Mouse (Mus musculus): ENCODE measurements around the gene Ebf1. TPM values are rescaled to one million over a fixed set of nuclear protein-coding genes. Genes with fewer than 3 reads are reported as not detected.

Ebf1 gene
- polyA plus RNA-seq, 1 experiment from 2014 or later = 0.41 TPM

DNA sequence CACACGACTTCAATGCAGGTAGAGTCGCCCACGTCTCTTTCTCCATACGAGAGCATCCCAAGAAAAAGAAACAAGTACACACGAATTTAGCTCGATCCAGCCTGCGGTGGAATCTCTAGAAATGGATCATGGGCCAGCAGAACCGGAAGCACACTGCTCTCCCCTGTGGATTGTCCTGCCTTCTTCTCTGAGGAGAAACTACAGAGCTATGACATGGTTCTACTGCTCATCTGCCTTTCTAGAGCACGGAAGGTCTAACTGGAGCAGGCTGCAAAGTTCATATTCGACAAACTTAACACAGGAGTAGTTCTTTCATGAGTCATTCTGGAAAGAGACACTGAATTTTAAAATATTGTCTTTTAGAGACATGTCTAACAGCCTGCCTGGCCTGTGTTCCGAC lies 8.5 kb upstream of the Ebf1 start:
- no peak overlapping the region for H3K4me3 ChIP-seq
- no peaks in the 10 kb centered on the region for H3K36me3 ChIP-seq

DNA sequence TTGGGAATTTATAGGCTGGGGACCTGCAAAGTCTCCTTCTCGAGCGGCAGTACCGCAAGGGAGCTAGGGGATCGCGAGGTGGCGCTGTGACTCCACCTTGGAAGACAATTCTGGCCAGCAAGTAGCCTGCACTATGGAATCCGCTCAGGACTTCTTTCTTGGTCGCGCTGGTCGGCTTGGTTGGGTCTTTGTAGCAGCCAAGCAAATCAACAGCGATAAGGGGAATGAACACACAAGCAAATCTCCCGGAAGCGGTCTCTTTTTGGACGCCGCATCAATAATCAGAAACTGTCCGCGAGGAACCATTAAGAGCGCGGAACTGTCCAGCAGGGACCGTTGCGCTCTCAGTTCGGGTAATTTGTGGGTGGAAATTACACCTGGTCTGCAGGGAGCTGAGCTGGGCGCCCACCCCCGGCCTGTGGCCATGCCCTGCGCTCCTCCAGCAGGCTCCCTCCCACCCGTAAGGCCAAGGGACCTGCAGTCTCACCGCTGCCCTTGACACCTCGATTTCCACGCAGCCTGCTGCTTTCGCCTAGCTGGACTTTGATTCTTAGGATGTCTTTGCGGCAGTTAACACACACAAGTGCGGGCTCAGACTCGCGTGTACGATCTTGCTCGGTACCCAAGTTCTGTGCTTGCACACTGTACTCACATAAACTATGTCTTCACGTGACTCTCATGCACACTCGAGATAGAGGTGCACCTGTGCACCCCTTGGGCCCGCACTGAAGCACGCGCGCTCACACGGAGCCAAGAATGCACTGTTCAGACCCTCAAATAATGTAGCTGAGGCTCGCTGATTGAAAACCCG lies 5.9 kb upstream of the Ebf1 start:
- no peak for ATAC-seq
- under 1% methylated on average over 45 of the region's 45 CpGs for WGBS (ENCODE audit: insufficient replicate concordance)
- Histone ChIP-seq H3K27ac (no peak overlapping the region), H3K4me3 (peak overlapping the region; percentile 35), H3K36me3 (no peaks in the 10 kb centered on the region), H3K9me3 (replicated peaks) (no peaks in the 10 kb centered on the region), H3K27me3 (replicated peaks) (peaks cover 71% of the 10 kb centered on the region), H3K4me2 (peak overlapping the region; percentile 62), H3K9ac (no peak overlapping the region), H3K4me1 (peaks cover 10% of the 10 kb centered on the region)

More for the DNA sequence above, 8.5 kb upstream of the Ebf1 start:
- peaks cover 46% of the 10 kb centered on the region for H3K27me3 ChIP-seq (replicated peaks)
- H3K9ac ChIP-seq = no peak overlapping the region
- no peak for ATAC-seq
- H3K4me2 ChIP-seq = no peak overlapping the region
- no peaks in the 10 kb centered on the region for H3K9me3 ChIP-seq (replicated peaks)
- WGBS (ENCODE audit: insufficient replicate concordance) = 65% methylated on average over 11 of the region's 11 CpGs
- no peak overlapping the region for H3K27ac ChIP-seq
- H3K4me1 ChIP-seq = peaks cover 10% of the 10 kb centered on the region; the same call in 1 of the 2 replicates

DNA sequence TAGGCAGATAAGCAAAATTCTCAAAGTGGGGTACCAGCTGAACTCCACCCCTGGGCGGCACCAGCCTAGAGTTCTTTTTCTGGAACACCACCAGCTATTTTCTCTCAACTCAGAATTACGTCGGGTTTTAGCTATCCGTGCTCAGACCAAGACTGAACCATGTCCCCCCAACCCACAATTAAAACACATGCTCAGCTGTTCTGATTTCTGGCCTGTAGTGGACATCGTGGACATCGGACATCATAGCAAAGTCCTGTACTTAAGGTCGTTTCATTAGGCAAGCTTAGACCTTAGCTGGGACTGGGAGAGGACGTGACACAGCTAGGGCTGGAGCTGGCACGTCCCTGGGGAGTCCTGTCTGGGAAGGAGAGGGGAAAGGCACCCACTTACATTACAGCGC lies 5.0 kb upstream of the Ebf1 start:
- Histone ChIP-seq H3K4me1 (peaks cover 20% of the 10 kb centered on the region), H3K4me3 (no peak overlapping the region), H3K27me3 (replicated peaks) (peaks cover 81% of the 10 kb centered on the region), H3K36me3 (no peaks in the 10 kb centered on the region), H3K4me2 (no peak overlapping the region), H3K9me3 (replicated peaks) (no peaks in the 10 kb centered on the region), H3K9ac (no peak overlapping the region), H3K27ac (no peak overlapping the region)
- ATAC-seq = no peak
- WGBS (ENCODE audit: insufficient replicate concordance) = 3% methylated on average over 10 of the region's 10 CpGs

DNA sequence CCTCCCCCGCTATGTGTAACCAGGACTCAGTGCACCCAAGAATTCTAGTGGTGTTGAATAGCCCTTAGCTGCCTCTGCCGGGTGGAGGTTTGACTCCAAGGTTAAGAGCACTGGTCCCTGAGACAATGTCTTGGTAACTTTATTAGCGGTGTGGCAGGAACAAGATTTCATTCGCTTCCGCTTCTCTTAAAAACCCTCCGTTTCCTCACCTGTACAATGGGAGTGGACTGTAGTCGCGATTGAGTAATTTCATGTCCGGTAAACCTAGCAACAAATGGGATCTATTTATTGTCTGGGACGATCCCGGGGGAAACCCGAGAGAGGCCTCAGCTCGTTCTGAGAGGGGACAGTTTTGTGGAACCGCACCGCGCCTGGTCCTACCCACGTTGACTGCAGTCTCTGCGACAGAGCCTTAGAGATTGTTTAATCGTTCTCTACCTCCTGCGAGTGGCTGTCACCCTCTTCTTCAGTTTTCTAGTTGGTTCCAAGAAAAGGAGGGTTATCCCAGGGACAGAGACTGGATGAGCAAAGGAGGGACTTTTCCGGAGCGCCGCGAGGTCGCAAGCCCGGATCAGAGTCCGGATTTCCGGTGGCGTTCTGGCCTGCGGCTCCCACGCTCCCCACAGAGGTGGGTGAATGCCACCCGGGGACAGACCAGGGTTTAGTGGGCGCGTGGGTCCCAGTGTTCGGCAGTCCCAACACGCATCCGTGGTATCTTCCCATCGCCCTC lies 4.3 kb upstream of the Ebf1 start:
- Histone ChIP-seq H3K9ac (no peak overlapping the region), H3K27ac (no peak overlapping the region), H3K4me1 (peaks cover 23% of the 10 kb centered on the region), H3K27me3 (replicated peaks) (peaks cover 85% of the 10 kb centered on the region), H3K4me2 (peak overlapping the region; percentile 54), H3K9me3 (replicated peaks) (no peaks in the 10 kb centered on the region), H3K36me3 (no peaks in the 10 kb centered on the region), H3K4me3 (peak overlapping the region; percentile 10)
- no peak for ATAC-seq
- 2% methylated on average over 38 of the region's 38 CpGs for WGBS (ENCODE audit: insufficient replicate concordance)

DNA sequence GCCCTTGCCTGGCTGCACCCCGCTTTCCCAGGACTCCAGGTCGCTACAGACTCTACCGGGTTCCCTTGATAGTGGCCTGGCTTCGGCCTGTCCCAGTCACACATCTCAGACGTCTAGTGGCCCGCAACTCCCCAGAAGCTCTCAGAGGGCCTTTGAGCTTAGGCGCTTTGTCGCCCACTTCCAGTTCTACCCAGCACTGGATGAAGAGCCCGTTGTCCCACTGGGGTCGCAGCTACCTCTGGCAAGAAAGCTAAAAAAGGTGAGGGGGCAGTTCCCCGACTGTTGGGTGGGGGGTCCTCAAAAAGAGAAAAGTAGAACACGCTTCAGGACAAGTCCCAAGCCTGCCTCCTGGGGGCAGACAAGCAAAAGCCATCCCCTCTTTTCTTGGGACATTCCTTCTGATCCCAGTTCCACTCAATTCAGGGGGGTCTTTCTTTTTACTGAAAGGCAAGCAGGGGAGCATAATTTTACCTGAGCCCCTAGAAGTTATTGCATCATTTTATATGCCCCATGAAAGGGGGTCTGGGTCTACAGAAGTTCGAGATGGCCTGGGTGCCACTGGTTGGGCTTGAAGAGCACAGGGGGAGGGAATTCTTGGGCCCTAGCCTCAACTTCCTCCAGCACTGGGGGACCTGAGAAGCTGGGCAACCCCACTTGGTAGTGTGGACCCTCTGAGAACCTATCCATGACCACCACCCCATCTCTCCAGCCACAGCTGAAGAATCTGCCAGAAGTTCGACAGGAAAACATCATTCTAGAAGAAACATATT lies 3.5 kb upstream of the Ebf1 start:
- no peaks in the 10 kb centered on the region for H3K36me3 ChIP-seq

DNA sequence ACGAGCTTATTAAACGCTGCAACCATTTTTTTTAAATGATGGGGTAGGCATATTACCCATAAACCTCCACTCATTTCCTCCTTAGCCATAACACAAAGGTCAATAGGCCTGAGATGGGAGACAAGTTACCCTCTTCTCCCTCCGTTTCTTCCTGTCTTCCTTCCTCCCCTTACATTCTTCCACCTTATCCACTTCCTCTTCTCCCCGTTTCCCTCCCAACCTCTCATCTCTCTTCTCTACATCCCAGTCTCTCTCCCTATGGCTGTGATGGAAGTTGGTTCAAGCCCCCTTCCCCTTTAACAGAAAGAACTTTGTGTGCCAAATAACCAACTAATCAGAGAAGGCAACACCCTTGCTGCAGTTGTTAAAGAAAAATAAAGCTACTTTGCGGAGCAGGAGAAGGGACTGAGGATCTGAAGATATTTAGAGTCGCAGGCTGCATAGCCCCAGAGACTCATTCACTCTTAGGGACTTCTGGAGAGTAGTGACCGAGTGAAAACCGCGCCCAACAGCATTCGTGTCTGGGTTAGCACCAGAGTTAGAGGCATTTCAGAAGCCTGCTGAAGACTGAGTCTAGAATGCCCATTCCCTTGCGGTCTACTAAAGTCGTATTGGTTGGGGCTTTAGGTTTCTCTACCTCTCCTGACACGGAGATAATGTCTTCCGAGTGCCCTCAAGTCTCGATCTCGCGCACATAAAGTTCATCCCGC lies 884 bp upstream of the Ebf1 start:
- no peak overlapping the region for H3K27ac ChIP-seq
- H3K9ac ChIP-seq = no peak overlapping the region

More for the DNA sequence above, 3.5 kb upstream of the Ebf1 start:
- no peaks in the 10 kb centered on the region for H3K9me3 ChIP-seq (replicated peaks)
- H3K27ac ChIP-seq = no peak overlapping the region
- H3K4me1 ChIP-seq = peaks cover 23% of the 10 kb centered on the region
- H3K4me2 ChIP-seq = peak overlapping the region; percentile 54
- ATAC-seq = no peak
- peaks cover 92% of the 10 kb centered on the region for H3K27me3 ChIP-seq (replicated peaks)
- peak overlapping the region; percentile 10 for H3K4me3 ChIP-seq
- 7% methylated on average over 14 of the region's 14 CpGs for WGBS (ENCODE audit: insufficient replicate concordance)
- no peak overlapping the region for H3K9ac ChIP-seq

DNA sequence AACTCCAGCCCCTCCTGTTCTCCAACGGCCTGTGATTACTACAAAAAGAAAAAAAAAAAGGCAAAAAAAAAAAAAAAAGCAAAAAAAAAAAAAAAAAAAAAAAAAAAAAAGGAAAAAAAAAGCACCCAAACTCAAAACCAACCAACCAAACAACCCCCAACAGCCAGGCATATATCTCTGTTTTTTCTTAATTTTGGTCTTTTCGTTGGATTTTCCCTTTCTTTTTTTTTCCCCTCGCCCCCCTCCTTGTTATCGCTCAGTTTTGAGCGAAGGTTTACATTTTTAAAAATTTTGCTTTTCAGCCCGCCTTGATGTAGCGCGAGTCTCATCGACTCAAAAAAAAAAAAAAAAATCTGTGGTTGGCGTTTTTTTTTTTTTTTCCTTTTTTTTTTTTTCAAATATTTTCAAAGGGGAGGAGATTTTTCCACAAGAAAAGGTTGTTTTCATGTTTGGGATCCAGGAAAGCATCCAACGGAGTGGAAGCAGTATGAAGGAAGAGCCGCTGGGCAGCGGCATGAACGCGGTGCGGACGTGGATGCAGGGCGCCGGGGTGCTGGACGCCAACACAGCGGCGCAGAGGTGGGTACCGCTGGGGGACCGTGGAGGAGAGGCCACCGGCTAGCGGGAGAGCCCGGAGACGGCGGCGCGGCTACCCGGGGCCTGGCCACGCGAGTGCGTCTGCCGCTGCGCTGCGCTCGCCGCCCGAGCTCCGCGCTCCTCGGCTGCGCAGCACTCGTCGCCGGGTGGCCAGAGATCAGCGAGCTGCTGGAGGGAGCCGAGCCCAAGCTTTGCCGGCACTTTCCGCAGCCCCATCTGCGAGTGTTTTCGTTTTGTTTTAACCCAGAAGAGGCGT lies 843 bp downstream of the Ebf1 start:
- Histone ChIP-seq H3K9ac (no peak overlapping the region), H3K4me2 (peak overlapping the region; percentile 65), H3K4me3 (peak overlapping the region; percentile 43), H3K27me3 (replicated peaks) (peaks cover 95% of the 10 kb centered on the region), H3K36me3 (no peaks in the 10 kb centered on the region), H3K27ac (no peak overlapping the region), H3K9me3 (replicated peaks) (no peaks in the 10 kb centered on the region), H3K4me1 (peaks cover 16% of the 10 kb centered on the region)
- 1% methylated on average over 54 of the region's 55 CpGs for WGBS (ENCODE audit: insufficient replicate concordance)
- no peak for ATAC-seq

More for the DNA sequence above, 884 bp upstream of the Ebf1 start:
- no peaks in the 10 kb centered on the region for H3K36me3 ChIP-seq
- peaks cover 20% of the 10 kb centered on the region for H3K4me1 ChIP-seq
- WGBS (ENCODE audit: insufficient replicate concordance) = 6% methylated on average over 18 of the region's 18 CpGs
- H3K27me3 ChIP-seq (replicated peaks) = peaks cover 99% of the 10 kb centered on the region
- no peaks in the 10 kb centered on the region for H3K9me3 ChIP-seq (replicated peaks)
- no peak for ATAC-seq
- H3K4me3 ChIP-seq = peak overlapping the region; percentile 36
- H3K4me2 ChIP-seq = peak overlapping the region; percentile 63

DNA sequence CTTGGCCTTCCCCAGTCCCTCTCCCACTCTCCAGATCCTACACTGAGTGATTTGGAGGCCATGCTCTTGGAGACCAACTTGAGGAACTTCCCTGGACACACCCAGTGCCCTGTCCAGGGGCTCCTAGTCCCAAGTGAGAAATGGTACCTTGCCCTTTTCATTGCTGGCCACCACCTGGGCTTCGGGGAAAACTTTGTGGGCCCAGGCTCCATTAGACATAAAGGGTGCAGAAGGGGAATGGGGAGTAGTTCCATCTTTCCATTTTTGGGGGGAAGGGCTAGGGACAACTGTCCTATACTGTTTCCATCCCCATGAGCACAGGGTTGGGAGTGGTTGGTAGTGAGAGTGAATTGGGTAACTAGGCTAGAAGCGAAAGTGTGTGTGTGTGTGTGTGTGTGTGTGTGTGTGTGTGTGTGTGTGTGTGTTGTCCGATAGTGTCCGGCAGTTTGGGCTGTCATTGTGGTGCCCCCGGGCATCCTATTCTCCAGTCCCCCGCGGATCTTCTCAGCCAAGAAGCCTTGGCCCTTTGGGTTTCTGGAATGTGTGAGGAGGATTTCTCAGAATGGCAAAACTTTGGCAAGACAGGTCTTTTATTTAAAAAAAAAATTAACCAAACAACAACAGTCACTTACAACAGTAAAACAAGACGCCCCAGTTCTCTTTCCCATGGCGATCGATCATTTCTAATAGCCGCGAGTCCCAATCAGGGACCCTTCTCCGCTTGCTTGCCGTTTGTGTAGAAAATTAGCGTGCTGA lies 2.2 kb downstream of the Ebf1 start:
- Histone ChIP-seq H3K9ac (no peak overlapping the region), H3K4me2 (peak overlapping the region; percentile 28; the same call in 1 of the 2 replicates), H3K9me3 (replicated peaks) (no peaks in the 10 kb centered on the region), H3K36me3 (no peaks in the 10 kb centered on the region), H3K27ac (no peak overlapping the region), H3K27me3 (replicated peaks) (peaks cover 83% of the 10 kb centered on the region), H3K4me1 (peaks cover 13% of the 10 kb centered on the region), H3K4me3 (peak overlapping the region; percentile 25)
- 2% methylated on average over 12 of the region's 15 CpGs for WGBS (ENCODE audit: insufficient replicate concordance)
- no peak for ATAC-seq

DNA sequence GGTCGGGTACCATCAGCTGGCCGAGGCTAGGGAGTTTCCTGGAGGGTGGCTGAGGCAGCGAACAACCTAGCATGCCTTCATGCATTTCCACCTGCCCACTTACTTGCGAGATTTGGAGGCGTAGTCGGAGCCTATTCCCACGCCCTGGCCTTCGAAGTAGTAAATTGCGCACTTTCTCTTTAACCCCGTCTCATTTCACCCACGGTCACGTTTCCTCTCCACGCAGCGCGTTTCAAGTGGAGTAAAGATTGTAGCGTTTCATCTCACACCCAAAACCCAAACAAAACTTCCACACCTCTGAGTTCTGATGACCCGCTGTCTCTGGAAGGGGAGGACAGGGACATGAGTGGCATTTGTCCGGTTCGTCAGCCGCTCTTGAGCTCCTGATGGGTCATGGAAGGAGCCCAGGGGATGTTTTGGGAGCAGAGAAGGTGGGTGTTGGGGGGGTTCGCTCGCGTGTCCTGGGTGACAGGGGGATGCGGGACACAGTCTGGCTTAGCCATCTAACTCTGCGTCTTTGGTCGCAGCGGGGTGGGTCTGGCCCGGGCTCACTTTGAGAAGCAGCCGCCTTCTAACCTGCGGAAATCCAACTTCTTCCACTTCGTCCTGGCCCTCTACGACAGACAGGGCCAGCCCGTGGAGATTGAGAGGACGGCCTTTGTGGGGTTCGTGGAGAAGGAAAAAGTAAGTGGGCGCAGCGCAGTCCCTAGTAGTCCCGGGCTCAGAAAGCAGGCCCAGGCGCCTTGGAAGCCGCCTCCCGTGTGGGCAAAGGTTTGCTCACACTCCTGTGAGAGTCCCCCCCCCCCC lies 3.0 kb downstream of the Ebf1 start:
- Histone ChIP-seq H3K4me3 (peak overlapping the region; percentile 25), H3K27me3 (replicated peaks) (peaks cover 79% of the 10 kb centered on the region), H3K4me1 (peaks cover 13% of the 10 kb centered on the region), H3K27ac (no peak overlapping the region), H3K9me3 (replicated peaks) (no peaks in the 10 kb centered on the region), H3K9ac (no peak overlapping the region), H3K4me2 (peak overlapping the region; percentile 28; the same call in 1 of the 2 replicates), H3K36me3 (no peaks in the 10 kb centered on the region)
- no peak for ATAC-seq
- 5% methylated on average over 41 of the region's 41 CpGs for WGBS (ENCODE audit: insufficient replicate concordance)

Data from liver, embryonic 12.5 days (tissue).